14 mouse cellular contexts compared by ENCODE assay signal in genomic region chr4:129373202-129373976, GRCm38 (mm10). TPM values are rescaled to one million over a fixed set of nuclear protein-coding genes. Genes with fewer than 3 reads are reported as not detected.
DNase-seq lines count a peak whose midpoint lies in the region; ATAC-seq and TF ChIP-seq lines count a peak whose summit lies in the region.
"Had no signal": no experiment of that assay in that cellular context is flagged by ENCODE, and none has a peak within 500 bp of the region (broad histone marks: within the 10 kb centered on the region; RNA-seq: fewer than 3 reads in every experiment).

No protein-coding gene starts in this region.

- H3K4me3 ChIP-seq in intestine, postnatal 0 days (ENCODE audit: low read depth, low read length) = no peak overlapping the region
- H3K4me3 ChIP-seq in stomach, postnatal 0 days (ENCODE audit: low read depth, low read length) = no peak overlapping the region
- H3K4me3 ChIP-seq: heart, embryonic 10.5 days; hindbrain, embryonic 15.5 days; left cerebral cortex, adult 2 months; myocyte had no signal

- H3K27ac ChIP-seq in intestine, postnatal 0 days (ENCODE audit: low read depth, low read length) = peak overlapping the region; percentile 60
- peak overlapping the region; percentile 53 for H3K27ac ChIP-seq in stomach, postnatal 0 days (replicated peaks)
- H3K27ac ChIP-seq: heart, embryonic 10.5 days; hindbrain, embryonic 15.5 days; left cerebral cortex, adult 2 months had no signal

- WGBS in intestine, postnatal 0 days = 34% methylated on average over 8 of the region's 8 CpGs
- 43% methylated on average over 8 of the region's 8 CpGs for WGBS in stomach, postnatal 0 days

- no peaks in the 10 kb centered on the region for H3K27me3 ChIP-seq in intestine, postnatal 0 days (replicated peaks; ENCODE audit: control insufficient read depth, insufficient read depth, low read length)
- no peaks in the 10 kb centered on the region for H3K27me3 ChIP-seq in stomach, postnatal 0 days (ENCODE audit: control insufficient read depth, insufficient read depth, low read length)
- H3K27me3 ChIP-seq: hindbrain, embryonic 15.5 days had no signal

- 0 out of 2 replicates have a peak overlapping the region, but pooled peaks have one; percentile 13 for H3K4me2 ChIP-seq in intestine, postnatal 0 days (replicated peaks; ENCODE audit: low read depth)
- no peak overlapping the region for H3K4me2 ChIP-seq in stomach, postnatal 0 days (replicated peaks; ENCODE audit: low read depth)
- H3K4me2 ChIP-seq: hindbrain, embryonic 15.5 days had no signal

- 0 out of 2 replicates have a peak, but pooled peaks cover 5% of the 10 kb centered on the region for H3K4me1 ChIP-seq in intestine, postnatal 0 days (replicated peaks; ENCODE audit: control insufficient read depth, insufficient read depth, low read length)
- no peaks in the 10 kb centered on the region for H3K4me1 ChIP-seq in stomach, postnatal 0 days (replicated peaks; ENCODE audit: control insufficient read depth, insufficient read depth)
- H3K4me1 ChIP-seq: heart, embryonic 10.5 days had no signal

- ATAC-seq in intestine, postnatal 0 days = peak; percentile 56
- ATAC-seq in stomach, postnatal 0 days (ENCODE audit: low FRiP score, low TSS enrichment) = 0 out of 2 replicates have a peak, but pooled peaks have one; percentile 30
- ATAC-seq in granulocyte monocyte progenitor cell, adult 5-6 weeks (replicated peaks; ENCODE audit: poor library complexity, severe bottlenecking) = no peak

- TF ChIP-seq EP300 in stomach, postnatal 0 days (optimal IDR thresholded peaks at IDR 0.05) = no peak

- no peak overlapping the region for H3K9ac ChIP-seq in intestine, postnatal 0 days (ENCODE audit: low read depth, low read length)
- no peak overlapping the region for H3K9ac ChIP-seq in stomach, postnatal 0 days (ENCODE audit: low read length)
- H3K9ac ChIP-seq: hindbrain, embryonic 15.5 days had no signal

- TF ChIP-seq CTCF in intestine, postnatal 0 days (IDR thresholded peaks at IDR 0.05; ENCODE audit: low read depth) = no peak
- TF ChIP-seq CTCF in stomach, postnatal 0 days (IDR thresholded peaks at IDR 0.05; ENCODE audit: low read depth) = no peak

- peak; percentile 53 for DNase-seq in thymus, postnatal 0 days (ENCODE audit: low spot score)
- DNase-seq in thymus, adult 18-20 months = no peak
- peak; percentile 65 for DNase-seq in R1 (ENCODE audit: low read depth, low spot score)
- peak; percentile 38 for DNase-seq in stomach, postnatal 0 days (ENCODE audit: low spot score)
- no peak for DNase-seq in gastrocnemius, postnatal 10 days
- DNase-seq: embryo, embryonic 11 days; kidney, postnatal 14 days; lung, adult 2 months had no signal

- H3K9me3 ChIP-seq in intestine, postnatal 0 days (ENCODE audit: control insufficient read depth) = no peaks in the 10 kb centered on the region
- H3K9me3 ChIP-seq in stomach, postnatal 0 days (ENCODE audit: control insufficient read depth, low read length) = no peaks in the 10 kb centered on the region
- H3K9me3 ChIP-seq: heart, embryonic 10.5 days; hindbrain, embryonic 15.5 days had no signal

- no peaks in the 10 kb centered on the region for H3K36me3 ChIP-seq in intestine, postnatal 0 days (ENCODE audit: control insufficient read depth, insufficient read depth)
- no peaks in the 10 kb centered on the region for H3K36me3 ChIP-seq in stomach, postnatal 0 days (ENCODE audit: control insufficient read depth, insufficient read depth, low read length)
- H3K36me3 ChIP-seq: heart, embryonic 10.5 days; hindbrain, embryonic 15.5 days had no signal

RNA-seq across cellular contexts. Expression of gene Zbtb8a, which starts 4.5 kb away (rescaled TPM):
- 6.0 and 6.6 TPM in 2 replicates for polyA plus RNA-seq in thymus, postnatal 0 days (2015; fragmentation: Nextera tagmentation; extraction: Ambion mirVana)
- polyA plus RNA-seq in intestine, postnatal 0 days (2015; fragmentation: Nextera tagmentation; extraction: Ambion mirVana) = 6.8 and 7.1 TPM in 2 replicates
- 12.2 and 13.0 TPM in 2 replicates for polyA plus RNA-seq in stomach, postnatal 0 days (2015; fragmentation: Nextera tagmentation; extraction: Ambion mirVana)
- 1 to 10 TPM; 2.9 to 4.7 TPM for total RNA-seq in gastrocnemius, postnatal 10 days (2021)
- 0.30 and 5.4 TPM in 2 replicates for total RNA-seq in granulocyte monocyte progenitor cell, adult 5-6 weeks (2014; fragmentation: Nextera tagmentation)
- 6.9 and 7.6 TPM in 2 replicates for total RNA-seq in granulocyte monocyte progenitor cell, adult 5-6 weeks (2017)

RNA-seq across cellular contexts. Expression of gene Zbtb8os, which starts 37.9 kb away (rescaled TPM):
- 87.7 and 96.2 TPM in 2 replicates for polyA plus RNA-seq in thymus, postnatal 0 days (2015; fragmentation: Nextera tagmentation; extraction: Ambion mirVana)
- 92.9 and 94.5 TPM in 2 replicates for polyA plus RNA-seq in intestine, postnatal 0 days (2015; fragmentation: Nextera tagmentation; extraction: Ambion mirVana)
- polyA plus RNA-seq in stomach, postnatal 0 days (2015; fragmentation: Nextera tagmentation; extraction: Ambion mirVana) = 41.7 and 42.5 TPM in 2 replicates
- total RNA-seq in gastrocnemius, postnatal 10 days (2021) = 10 to 100 TPM; 24.2 to 25.4 TPM
- total RNA-seq in granulocyte monocyte progenitor cell, adult 5-6 weeks (2014; fragmentation: Nextera tagmentation) = 87.7 and 90.3 TPM in 2 replicates
- total RNA-seq in granulocyte monocyte progenitor cell, adult 5-6 weeks (2017) = 67.3 and 124 TPM in 2 replicates

RNA-seq across cellular contexts. Expression of gene Rbbp4, which starts 38.2 kb away (rescaled TPM):
- polyA plus RNA-seq in thymus, postnatal 0 days (2015; fragmentation: Nextera tagmentation; extraction: Ambion mirVana) = 504 and 513 TPM in 2 replicates
- 159 and 175 TPM in 2 replicates for polyA plus RNA-seq in intestine, postnatal 0 days (2015; fragmentation: Nextera tagmentation; extraction: Ambion mirVana)
- 149 and 153 TPM in 2 replicates for polyA plus RNA-seq in stomach, postnatal 0 days (2015; fragmentation: Nextera tagmentation; extraction: Ambion mirVana)
- total RNA-seq in gastrocnemius, postnatal 10 days (2021) = 10 to 100 TPM; 96.7 to 98.5 TPM
- total RNA-seq in granulocyte monocyte progenitor cell, adult 5-6 weeks (2014; fragmentation: Nextera tagmentation) = 160 and 220 TPM in 2 replicates
- total RNA-seq in granulocyte monocyte progenitor cell, adult 5-6 weeks (2017) = 133 and 136 TPM in 2 replicates

Comparison
In these comparisons a context has a peak if more than half of its experiments do, and no peak if none do; other contexts are left out.
1. DNase-seq: peak in thymus, postnatal 0 days (single experiment), R1 (single experiment) and stomach, postnatal 0 days (single experiment); none in thymus, adult 18-20 months (0 of 2) and gastrocnemius, postnatal 10 days (single experiment).